Mouse (Mus musculus): ENCODE results near the gene Foxo6. TPM values are rescaled to one million over a fixed set of nuclear protein-coding genes. Genes with fewer than 3 reads are reported as not detected.

Gene Foxo6
- polyA plus RNA-seq, 1 experiment from 2014 or later: 0.20 TPM

DNA sequence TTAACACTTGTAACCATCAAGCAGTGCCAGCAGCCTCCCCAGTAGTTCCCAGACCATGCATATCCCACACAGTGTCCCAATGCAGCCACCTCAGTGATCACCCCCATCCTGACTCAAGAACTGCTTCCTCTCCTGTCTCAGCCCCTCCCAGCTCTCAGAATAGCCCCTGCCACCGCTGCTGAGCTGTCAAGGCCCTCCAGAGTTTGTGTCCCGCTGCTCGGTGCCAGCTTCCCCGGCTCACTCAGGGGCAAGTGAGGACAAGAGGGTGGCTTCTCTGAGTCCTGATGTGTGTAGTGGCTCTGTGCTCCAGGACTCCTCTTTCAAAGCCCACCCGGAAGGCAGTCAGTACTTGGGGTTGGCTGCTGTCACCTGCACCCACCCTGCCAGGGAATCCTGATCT lies 3.3 kb upstream of the Foxo6 start:
- peaks cover 5% of the 10 kb centered on the region; the same call in 1 of the 2 replicates for H3K4me1 ChIP-seq (replicated peaks; ENCODE audit: control insufficient read depth, insufficient read depth, low read length)
- H3K27ac ChIP-seq (ENCODE audit: low read depth, low read length): no peak overlapping the region
- H3K9me3 ChIP-seq (ENCODE audit: control insufficient read depth, low read length): no peaks in the 10 kb centered on the region
- no peak for DNase-seq (ENCODE audit: low spot score)
- H3K36me3 ChIP-seq (ENCODE audit: control insufficient read depth, insufficient read depth, low read length): no peaks in the 10 kb centered on the region
- H3K4me3 ChIP-seq (ENCODE audit: low read depth, low read length): no peak overlapping the region
- H3K9ac ChIP-seq (ENCODE audit: low read depth, low read length): no peak overlapping the region
- peaks cover 16% of the 10 kb centered on the region for H3K27me3 ChIP-seq (ENCODE audit: control insufficient read depth, insufficient read depth, low read length)
- no peak for ATAC-seq (ENCODE audit: low FRiP score)
- H3K4me2 ChIP-seq (replicated peaks; ENCODE audit: low read depth, low read length): no peak overlapping the region
- 64% methylated on average over 5 of the region's 5 CpGs for WGBS

DNA sequence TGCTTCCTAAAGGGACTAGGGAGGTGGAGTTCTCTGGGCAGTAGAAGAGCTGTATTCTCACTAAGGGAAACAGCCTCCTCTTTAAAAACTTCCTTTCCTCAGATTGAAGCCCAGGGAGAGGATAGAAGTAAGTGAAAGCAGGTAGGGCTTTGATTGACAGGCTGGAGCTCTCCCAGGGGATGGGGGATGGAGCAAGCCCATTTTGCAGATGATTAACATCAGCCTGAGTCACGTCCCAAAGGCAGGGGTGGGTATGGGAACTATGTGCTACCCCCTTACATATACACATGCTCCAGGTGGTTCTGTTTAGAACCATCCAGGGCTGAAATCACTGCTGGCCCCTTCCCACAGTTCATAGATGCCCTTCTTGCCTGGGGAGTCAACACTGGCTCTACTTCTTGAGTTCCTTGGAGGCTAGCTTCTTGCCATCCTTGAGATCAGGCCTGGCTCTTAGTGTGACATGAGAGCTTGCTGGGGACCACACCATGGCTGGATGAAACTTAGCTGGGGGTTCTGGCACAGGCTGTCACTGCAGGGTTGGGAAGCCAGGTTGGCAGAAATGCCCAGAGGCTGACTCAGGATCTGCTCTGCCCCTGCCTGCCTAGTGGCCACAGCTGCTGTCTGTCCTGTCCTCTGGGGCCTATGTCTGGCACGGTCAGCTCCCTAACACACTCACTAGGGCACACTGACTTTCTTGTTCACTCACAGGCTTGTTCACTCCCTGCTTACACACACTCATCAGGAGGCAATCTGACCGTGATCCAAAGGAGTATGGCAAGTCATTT lies 2.2 kb upstream of the Foxo6 start:
- Histone ChIP-seq H3K4me3 (ENCODE audit: low read depth, low read length) (no peak overlapping the region), H3K36me3 (ENCODE audit: control insufficient read depth, insufficient read depth, low read length) (no peaks in the 10 kb centered on the region), H3K9me3 (ENCODE audit: control insufficient read depth, low read length) (no peaks in the 10 kb centered on the region), H3K27me3 (ENCODE audit: control insufficient read depth, insufficient read depth, low read length) (peaks cover 26% of the 10 kb centered on the region), H3K4me2 (replicated peaks; ENCODE audit: low read depth, low read length) (no peak overlapping the region), H3K9ac (ENCODE audit: low read depth, low read length) (no peak overlapping the region), H3K27ac (ENCODE audit: low read depth, low read length) (no peak overlapping the region), H3K4me1 (replicated peaks; ENCODE audit: control insufficient read depth, insufficient read depth, low read length) (peaks cover 5% of the 10 kb centered on the region; the same call in 1 of the 2 replicates)
- WGBS: 51% methylated on average over 3 of the region's 3 CpGs
- no peak for DNase-seq (ENCODE audit: low spot score)
- ATAC-seq (ENCODE audit: low FRiP score): no peak

DNA sequence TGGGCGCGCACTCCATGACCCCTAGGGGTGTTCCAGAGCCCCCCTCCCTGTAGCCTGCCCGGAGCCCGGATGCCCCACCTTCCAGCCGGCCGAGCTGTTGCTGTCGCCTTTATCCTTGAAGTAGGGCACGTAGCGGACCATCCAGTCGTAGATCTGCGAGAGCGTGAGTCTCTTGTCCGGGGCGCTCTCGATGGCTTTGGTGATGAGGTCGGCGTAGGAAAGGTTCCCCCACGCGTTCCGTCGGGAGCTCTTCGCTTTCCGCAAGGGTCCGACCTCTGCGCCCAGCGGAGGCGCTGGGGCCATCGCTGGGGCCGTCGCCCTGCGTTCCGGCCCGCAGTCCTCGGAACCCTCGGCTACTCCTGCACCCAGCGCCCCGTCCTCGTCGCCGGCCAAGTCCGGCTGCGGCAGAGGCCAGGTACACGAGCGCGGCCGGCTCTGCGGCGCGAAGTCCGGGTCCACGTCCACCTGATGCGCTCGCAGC lies 348 bp downstream of the Foxo6 start:
- ATAC-seq (ENCODE audit: low FRiP score): no peak
- peaks cover 12% of the 10 kb centered on the region for H3K4me1 ChIP-seq (replicated peaks; ENCODE audit: control insufficient read depth, insufficient read depth, low read length)

DNA sequence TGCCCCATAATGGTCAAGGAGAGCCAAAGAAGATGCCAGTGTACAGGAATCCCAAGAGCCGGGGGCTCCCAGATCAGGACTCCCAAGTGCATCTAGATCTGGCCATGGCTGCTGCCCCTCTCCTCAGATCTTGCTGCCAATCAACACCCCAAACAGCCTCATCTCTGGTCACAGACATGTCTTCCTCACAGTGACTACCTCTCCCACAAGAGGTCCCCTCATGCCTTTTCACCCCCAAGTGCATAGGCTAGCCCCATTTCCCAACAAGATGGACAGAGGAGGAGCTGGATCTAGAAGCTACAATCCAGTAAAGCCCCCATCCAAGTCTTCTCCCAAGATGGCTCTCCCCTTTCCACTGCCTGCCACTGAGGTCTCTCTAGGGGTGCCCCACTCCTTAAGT lies 1.4 kb downstream of the Foxo6 start:
- no peak for ATAC-seq (ENCODE audit: low FRiP score)
- Histone ChIP-seq H3K27me3 (ENCODE audit: control insufficient read depth, insufficient read depth, low read length) (peaks cover 43% of the 10 kb centered on the region), H3K27ac (ENCODE audit: low read depth, low read length) (no peak overlapping the region), H3K9me3 (ENCODE audit: control insufficient read depth, low read length) (no peaks in the 10 kb centered on the region), H3K4me1 (replicated peaks; ENCODE audit: control insufficient read depth, insufficient read depth, low read length) (peaks cover 12% of the 10 kb centered on the region), H3K4me2 (replicated peaks; ENCODE audit: low read depth, low read length) (peak overlapping the region; percentile 99), H3K4me3 (ENCODE audit: low read depth, low read length) (no peak overlapping the region), H3K9ac (ENCODE audit: low read depth, low read length) (no peak overlapping the region), H3K36me3 (ENCODE audit: control insufficient read depth, insufficient read depth, low read length) (no peaks in the 10 kb centered on the region)
- WGBS: 69% methylated on average over 1 of the region's 1 CpGs
- DNase-seq (ENCODE audit: low spot score): no peak

More for the DNA sequence above, 348 bp downstream of the Foxo6 start:
- Histone ChIP-seq H3K36me3 (ENCODE audit: control insufficient read depth, insufficient read depth, low read length) (no peaks in the 10 kb centered on the region), H3K27ac (ENCODE audit: low read depth, low read length) (no peak overlapping the region), H3K27me3 (ENCODE audit: control insufficient read depth, insufficient read depth, low read length) (peaks cover 41% of the 10 kb centered on the region), H3K9ac (ENCODE audit: low read depth, low read length) (peak overlapping the region; percentile 71), H3K4me3 (ENCODE audit: low read depth, low read length) (peak overlapping the region; percentile 59), H3K9me3 (ENCODE audit: control insufficient read depth, low read length) (no peaks in the 10 kb centered on the region), H3K4me2 (replicated peaks; ENCODE audit: low read depth, low read length) (peak overlapping the region; percentile 99)
- peak; percentile 50 for DNase-seq (ENCODE audit: low spot score)
- WGBS: under 1% methylated on average over 45 of the region's 53 CpGs

DNA sequence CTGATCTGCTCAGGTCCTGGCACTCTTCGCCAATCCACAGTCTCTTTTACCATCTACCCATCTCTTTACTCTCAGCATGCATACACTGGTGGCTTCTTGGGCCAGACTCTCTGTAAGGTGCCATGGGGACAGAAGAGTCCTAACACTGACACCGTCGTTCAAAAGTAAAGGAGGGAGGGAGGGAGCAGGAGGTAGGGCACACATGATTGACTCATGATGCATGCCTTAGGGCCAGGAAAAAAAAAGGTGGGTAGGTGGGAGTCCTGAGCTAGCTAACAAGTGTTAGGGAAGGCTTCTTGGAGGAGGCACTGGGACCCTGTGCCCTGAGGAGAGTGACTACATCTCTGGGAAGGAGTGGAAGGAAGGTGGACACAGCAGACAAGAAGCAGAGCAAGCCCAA lies 1.9 kb downstream of the Foxo6 start:
- ATAC-seq (ENCODE audit: low FRiP score): no peak
- H3K27me3 ChIP-seq (ENCODE audit: control insufficient read depth, insufficient read depth, low read length): peaks cover 43% of the 10 kb centered on the region
- no peaks in the 10 kb centered on the region for H3K36me3 ChIP-seq (ENCODE audit: control insufficient read depth, insufficient read depth, low read length)
- H3K9me3 ChIP-seq (ENCODE audit: control insufficient read depth, low read length): no peaks in the 10 kb centered on the region
- peaks cover 12% of the 10 kb centered on the region for H3K4me1 ChIP-seq (replicated peaks; ENCODE audit: control insufficient read depth, insufficient read depth, low read length)
- no peak overlapping the region for H3K4me3 ChIP-seq (ENCODE audit: low read depth, low read length)
- H3K9ac ChIP-seq (ENCODE audit: low read depth, low read length): no peak overlapping the region
- DNase-seq (ENCODE audit: low spot score): no peak
- 67% methylated on average over 3 of the region's 3 CpGs for WGBS
- peak overlapping the region; percentile 12 for H3K4me2 ChIP-seq (replicated peaks; ENCODE audit: low read depth, low read length)
- H3K27ac ChIP-seq (ENCODE audit: low read depth, low read length): no peak overlapping the region

DNA sequence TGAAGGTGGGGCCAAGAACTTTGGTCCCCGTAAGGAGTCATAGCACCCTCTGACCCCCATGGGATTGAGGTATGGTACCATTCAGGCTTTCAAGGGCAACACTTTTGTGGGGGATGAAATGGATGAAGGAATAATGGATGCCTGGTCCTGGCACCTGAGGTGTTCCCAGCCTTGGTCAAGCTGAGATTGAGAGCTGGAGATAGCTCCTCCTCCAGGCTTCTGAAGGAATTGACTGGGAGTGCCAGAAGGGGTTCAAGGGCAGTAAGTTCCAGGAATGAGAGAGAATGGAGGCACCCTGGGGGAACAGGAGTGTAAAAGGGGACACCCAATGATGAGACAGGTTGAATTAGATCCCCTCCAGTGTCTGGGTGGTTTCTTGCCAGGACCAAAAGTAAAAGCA lies 3.0 kb downstream of the Foxo6 start:
- Histone ChIP-seq H3K9me3 (ENCODE audit: control insufficient read depth, low read length) (no peaks in the 10 kb centered on the region), H3K27ac (ENCODE audit: low read depth, low read length) (no peak overlapping the region), H3K36me3 (ENCODE audit: control insufficient read depth, insufficient read depth, low read length) (no peaks in the 10 kb centered on the region), H3K4me1 (replicated peaks; ENCODE audit: control insufficient read depth, insufficient read depth, low read length) (peaks cover 12% of the 10 kb centered on the region), H3K4me2 (replicated peaks; ENCODE audit: low read depth, low read length) (no peak overlapping the region), H3K9ac (ENCODE audit: low read depth, low read length) (no peak overlapping the region), H3K4me3 (ENCODE audit: low read depth, low read length) (no peak overlapping the region), H3K27me3 (ENCODE audit: control insufficient read depth, insufficient read depth, low read length) (peaks cover 43% of the 10 kb centered on the region)
- ATAC-seq (ENCODE audit: low FRiP score) (no peak), DNase-seq (ENCODE audit: low spot score) (no peak)
- 70% methylated on average over 1 of the region's 1 CpGs for WGBS

DNA sequence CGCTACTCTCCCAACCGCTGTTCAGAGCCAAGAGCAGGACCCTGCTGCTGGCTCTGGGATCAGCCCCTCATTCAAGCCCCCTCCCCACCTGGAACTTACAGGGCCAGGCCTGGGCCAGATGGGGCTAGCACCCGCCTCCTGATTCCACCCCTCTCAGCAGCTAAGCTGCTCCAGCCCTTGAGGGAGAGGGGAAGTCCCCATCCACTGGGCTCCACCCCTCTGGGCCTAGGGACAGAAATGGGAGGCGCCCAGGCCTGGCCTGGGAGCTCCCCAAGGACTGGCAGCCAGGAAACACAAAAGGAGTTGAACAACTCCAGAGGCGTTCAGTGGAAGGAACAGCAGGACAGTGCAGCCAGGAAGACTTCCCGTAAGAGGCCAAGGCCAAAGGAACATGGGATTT lies 4.0 kb downstream of the Foxo6 start:
- Histone ChIP-seq H3K9ac (ENCODE audit: low read depth, low read length) (peak overlapping the region; percentile 52), H3K4me2 (replicated peaks; ENCODE audit: low read depth, low read length) (peak overlapping the region; percentile 77), H3K27me3 (ENCODE audit: control insufficient read depth, insufficient read depth, low read length) (peaks cover 46% of the 10 kb centered on the region), H3K4me1 (replicated peaks; ENCODE audit: control insufficient read depth, insufficient read depth, low read length) (peaks cover 12% of the 10 kb centered on the region), H3K36me3 (ENCODE audit: control insufficient read depth, insufficient read depth, low read length) (no peaks in the 10 kb centered on the region), H3K4me3 (ENCODE audit: low read depth, low read length) (peak overlapping the region; percentile 37), H3K9me3 (ENCODE audit: control insufficient read depth, low read length) (no peaks in the 10 kb centered on the region), H3K27ac (ENCODE audit: low read depth, low read length) (no peak overlapping the region)
- WGBS: 5% methylated on average over 4 of the region's 6 CpGs
- peak; percentile 37 for ATAC-seq (ENCODE audit: low FRiP score)
- peak; percentile 64 for DNase-seq (ENCODE audit: low spot score)

DNA sequence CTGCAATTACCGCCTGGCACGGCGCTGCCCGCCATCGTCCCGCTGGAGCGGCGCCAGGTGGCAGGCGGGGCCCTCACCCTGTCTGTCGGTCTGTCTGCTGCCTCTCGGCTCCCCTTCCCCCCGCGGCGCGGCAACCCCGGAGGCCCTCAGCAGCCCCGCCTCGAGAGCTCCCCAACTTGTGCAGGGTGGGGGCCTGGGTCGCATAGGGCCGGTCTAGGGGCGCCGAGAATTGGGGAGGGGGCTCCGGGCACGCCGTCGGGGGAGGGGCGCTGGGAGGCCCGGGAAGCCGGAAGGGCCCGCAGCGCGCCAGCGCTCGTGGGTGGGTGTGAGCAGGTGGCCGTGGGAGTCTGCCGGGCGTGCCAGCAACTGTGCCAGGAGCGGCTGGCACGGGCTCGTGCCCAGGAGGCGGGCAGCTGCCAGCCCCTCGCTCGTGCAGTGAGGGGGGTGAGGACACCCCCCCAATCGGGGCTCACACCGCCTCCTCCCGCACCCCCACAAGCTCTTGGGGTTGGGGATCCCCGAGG lies 4.5 kb downstream of the Foxo6 start:
- ATAC-seq (ENCODE audit: low FRiP score): peak; percentile 2; the same call in 1 of the 2 replicates
- Histone ChIP-seq H3K9ac (ENCODE audit: low read depth, low read length) (peak overlapping the region; percentile 52), H3K4me2 (replicated peaks; ENCODE audit: low read depth, low read length) (peak overlapping the region; percentile 77), H3K36me3 (ENCODE audit: control insufficient read depth, insufficient read depth, low read length) (no peaks in the 10 kb centered on the region), H3K4me3 (ENCODE audit: low read depth, low read length) (peak overlapping the region; percentile 37), H3K27ac (ENCODE audit: low read depth, low read length) (peak overlapping the region; percentile 6; the same call in 1 of the 2 replicates), H3K4me1 (replicated peaks; ENCODE audit: control insufficient read depth, insufficient read depth, low read length) (peaks cover 12% of the 10 kb centered on the region), H3K9me3 (ENCODE audit: control insufficient read depth, low read length) (no peaks in the 10 kb centered on the region), H3K27me3 (ENCODE audit: control insufficient read depth, insufficient read depth, low read length) (peaks cover 46% of the 10 kb centered on the region)
- no peak for DNase-seq (ENCODE audit: low spot score)
- WGBS: 2% methylated on average over 20 of the region's 47 CpGs

DNA sequence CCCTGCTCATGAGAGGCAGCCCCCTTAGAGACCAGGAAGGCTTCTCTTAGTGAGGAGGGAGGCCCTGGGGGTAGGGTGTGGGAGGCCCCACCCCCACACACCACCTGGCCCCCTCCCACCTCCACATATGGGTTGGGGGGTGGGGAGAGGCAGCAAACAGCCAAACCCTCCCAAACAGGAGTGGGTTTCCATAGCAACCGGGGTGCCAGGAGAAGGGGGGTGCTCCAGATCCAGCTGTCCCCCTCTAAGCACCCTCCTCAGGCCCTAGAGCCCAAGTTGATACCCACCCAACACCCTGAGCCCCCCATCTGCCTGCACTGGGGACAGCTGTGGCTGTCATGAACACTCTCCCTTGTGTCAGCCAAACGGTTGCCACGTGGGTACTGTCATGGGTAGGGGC lies 6.1 kb downstream of the Foxo6 start:
- no peak overlapping the region for H3K4me2 ChIP-seq (replicated peaks; ENCODE audit: low read depth, low read length)
- 78% methylated on average over 3 of the region's 3 CpGs for WGBS
- no peak overlapping the region for H3K27ac ChIP-seq (ENCODE audit: low read depth, low read length)
- H3K4me3 ChIP-seq (ENCODE audit: low read depth, low read length): no peak overlapping the region
- peaks cover 35% of the 10 kb centered on the region for H3K27me3 ChIP-seq (ENCODE audit: control insufficient read depth, insufficient read depth, low read length)
- DNase-seq (ENCODE audit: low spot score): no peak
- no peaks in the 10 kb centered on the region for H3K9me3 ChIP-seq (ENCODE audit: control insufficient read depth, low read length)
- no peaks in the 10 kb centered on the region for H3K36me3 ChIP-seq (ENCODE audit: control insufficient read depth, insufficient read depth, low read length)
- no peak overlapping the region for H3K9ac ChIP-seq (ENCODE audit: low read depth, low read length)
- ATAC-seq (ENCODE audit: low FRiP score): no peak
- peaks cover 11% of the 10 kb centered on the region for H3K4me1 ChIP-seq (replicated peaks; ENCODE audit: control insufficient read depth, insufficient read depth, low read length)

Measured in hindbrain, embryonic 11.5 days (tissue).